Mouse (Mus musculus): ENCODE measurements around the gene Ppara.

The Ppara gene

DNA sequence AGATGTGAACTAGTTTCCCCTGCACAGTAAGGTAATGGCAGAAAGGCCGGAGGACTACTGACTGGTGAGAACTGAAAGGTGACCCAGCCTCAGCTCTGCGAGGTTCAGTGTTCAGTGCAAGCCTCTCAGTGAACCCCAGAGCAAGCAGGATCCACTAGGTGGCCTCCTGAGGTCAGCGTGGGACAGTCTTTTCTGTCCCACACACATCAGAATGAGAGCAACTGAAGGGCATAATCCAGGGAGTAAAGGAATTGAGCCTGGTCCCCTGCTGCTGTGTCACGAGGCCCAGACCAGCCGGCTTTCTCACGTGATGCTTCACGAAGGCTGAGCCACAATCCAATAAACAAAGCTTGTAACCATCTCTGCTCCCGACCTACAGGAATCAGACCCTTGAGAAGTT, 73.7 kb downstream of the Ppara start:
- peak; percentile 25 to 51 for DNase-seq

DNA sequence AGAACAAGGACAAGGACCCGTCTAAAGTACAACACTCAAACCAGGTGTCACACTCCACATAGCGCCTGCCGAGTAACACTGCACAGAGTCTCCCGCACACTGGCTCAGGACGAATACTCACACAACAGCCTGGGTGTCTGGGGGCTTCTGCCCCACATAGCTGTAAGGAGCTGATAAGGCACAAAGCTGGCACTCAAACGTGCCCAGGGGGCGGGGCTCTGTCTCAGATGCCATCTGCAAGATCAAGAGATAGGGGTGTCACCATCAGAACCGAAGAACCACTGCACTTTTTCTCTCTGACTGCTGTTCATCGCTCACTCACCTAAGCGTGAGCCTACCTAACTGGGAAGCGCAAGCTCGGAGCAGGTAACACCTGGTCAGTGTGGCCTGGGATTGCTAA, 74.3 kb downstream of the Ppara start:
- peak in 1 of 2 experiments; percentile 15 for DNase-seq

DNA sequence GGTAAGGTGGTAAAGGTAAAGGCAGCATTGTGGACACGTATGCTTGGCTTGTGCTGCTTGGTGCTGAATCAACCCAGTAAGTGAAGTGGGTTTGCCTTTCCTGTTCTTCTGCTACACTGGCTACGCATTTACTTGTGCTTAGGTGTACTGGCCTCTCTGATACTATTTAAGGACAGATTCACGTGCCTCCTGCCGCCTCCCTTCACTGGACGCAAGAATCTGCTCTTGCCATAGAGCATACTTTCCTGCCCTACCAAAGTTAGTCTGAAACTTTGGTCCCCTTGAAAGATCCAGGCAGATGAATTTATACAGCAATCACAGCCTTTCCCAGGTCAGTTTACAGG, 75.7 kb downstream of the Ppara start:
- no peak for DNase-seq

DNA sequence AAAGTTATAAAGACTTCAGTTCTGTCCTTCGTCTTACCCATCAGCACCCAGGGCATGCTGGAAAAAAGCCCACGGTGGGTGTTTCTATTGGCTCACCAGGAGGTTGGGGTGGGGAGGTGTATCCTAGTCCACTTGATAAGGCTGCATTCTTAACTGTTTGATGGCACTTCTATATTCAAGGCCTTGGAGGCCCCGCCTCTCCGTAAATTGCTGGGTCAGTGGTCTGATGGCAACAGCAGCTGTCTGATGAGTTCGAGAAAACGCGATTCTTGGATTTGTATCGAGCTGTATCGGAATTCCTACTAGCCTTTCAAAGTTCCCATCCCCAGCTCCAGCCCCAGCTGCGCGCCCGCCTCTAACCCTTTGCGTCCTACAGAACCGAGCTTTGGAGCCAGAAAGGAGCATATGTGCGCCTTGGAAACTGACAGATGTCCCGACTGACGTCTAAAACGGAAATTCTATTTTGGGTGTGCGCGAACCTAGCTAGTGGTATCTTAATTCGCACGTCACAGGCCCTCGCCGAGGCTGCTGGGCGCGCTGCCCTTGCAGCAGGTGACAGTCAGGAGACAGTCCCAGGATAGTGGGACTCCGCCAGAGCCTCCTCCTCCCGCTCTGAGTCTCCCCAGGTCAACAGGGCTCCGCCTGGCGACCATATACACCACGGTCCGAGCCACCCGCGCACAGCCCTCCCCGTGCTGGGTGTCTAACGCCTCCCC, 76.2 kb downstream of the Ppara start:
- DNase-seq, result peak; percentile 50 to 79

DNA sequence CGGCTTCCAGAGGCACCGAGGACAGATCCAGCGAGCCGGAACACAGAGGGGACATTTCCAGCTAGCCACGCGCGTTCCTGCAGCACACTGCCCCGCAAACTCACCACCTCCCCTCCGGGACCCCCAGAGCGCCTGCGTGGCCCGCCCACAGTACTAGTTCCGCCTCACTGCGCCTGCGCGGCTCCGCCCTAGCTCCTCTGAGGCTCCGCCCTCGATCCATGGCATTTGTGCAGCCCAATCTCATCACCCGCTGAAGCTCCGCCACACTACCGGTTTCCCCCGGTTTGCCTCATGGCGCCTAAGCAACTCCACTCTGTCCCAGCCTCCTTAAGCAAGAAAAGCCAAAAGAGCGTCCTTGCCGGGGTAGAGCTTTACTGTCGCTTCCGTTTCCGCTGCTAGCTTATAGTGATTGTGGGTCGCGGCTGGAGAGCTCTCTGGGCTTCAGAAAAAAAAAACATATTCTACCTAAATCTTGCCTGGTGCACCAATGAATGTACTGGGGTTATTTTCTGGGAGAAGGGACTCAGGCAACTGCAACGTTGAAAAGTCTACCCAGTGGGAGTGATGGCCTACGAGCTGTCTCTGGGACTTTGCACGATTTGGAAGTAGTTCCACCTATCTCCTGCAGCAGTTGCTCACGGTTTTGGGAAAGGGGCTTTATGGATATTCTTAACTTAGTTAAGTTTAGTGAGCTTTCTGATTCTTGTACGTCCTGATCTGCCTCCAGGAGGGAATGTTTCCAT, 76.9 kb downstream of the Ppara start, which contains the start of gene Cdpf1:
TSS of gene Cdpf1 (minus strand) at position 163 of the 743 bp plus-strand sequence.
- DNase-seq, result peak; percentile 98 to 100

DNA sequence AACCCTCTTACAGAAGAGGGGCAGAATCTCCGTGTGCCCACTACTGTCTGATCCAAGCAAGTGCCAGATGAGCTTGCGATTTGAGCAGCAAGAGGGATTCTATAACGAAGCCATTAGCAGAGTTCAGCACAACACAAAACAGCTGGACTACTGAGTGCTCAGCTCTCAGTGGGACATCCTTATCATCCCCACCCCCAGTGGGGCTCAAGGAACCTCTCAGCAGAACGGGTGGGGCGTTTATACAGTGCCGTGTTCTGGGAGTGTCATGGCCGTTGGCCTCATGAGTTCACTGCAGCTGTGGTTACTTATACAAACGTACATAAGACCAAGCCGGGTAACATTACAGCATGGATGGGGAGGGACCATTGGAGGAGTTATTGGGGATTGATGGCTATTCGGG, 78.6 kb downstream of the Ppara start:
- no peak for DNase-seq

DNA sequence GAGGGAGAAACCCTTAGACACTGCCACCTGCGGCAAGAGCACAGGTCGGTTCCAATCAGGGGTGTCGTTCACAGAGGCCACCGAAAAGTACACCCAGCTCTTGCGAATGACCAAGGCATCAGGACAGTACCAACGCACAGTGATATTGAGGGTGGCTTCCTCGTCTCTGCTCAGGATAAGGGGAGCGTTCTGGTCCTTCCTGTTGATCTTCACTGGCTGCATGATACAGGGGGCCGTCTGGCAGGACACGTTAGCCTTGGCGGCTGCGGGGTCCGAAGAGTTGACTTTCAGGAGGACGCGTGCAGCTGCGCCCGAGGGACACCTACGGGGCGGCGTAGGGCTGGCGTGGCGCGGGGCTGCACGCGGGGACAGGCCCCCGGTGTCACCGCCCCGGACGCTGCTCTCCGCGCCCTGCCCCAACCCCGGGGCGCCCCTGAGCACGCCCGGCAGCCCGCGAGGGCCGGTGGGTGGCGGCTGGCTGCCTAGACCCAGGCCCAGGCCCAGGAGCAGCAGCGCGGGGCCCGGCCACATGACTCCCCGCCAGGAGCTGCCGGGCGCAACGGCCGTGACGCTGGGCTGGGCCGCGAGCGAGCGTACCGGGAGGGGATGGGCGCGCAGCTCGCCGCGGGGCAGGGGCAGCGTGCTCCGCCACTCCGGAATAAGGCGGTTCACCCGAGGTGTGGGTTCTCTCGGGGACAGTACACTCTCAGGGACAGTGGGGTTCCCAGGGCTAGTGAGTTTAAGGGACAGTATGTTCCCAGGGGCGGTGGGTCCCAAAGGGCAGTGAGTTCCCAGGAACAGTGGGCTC, 86.6 kb downstream of the Ppara start, which contains the start of gene Pkdrej:
TSS of gene Pkdrej (minus strand) at position 532 of the 808 bp plus-strand sequence.
- DNase-seq, result peak in 1 of 2 experiments; percentile 64

DNA sequence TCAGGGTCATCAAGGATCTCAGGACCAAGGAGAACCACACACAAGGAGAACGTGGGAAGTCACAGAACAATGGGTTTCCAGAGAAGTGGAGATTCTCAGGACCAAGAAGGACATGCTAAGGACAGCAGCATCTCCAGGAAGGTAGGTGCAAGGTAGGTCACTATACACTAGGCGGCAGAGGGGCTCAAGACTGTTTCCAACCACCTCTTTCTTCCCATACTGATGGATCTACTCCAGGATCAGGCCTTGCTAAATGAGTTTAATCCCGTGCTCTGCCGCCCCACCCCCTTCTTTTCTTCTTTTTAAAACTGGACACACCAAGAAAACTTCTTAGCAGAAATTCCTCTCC, 87.2 kb downstream of the Ppara start:
- no peak for DNase-seq

DNA sequence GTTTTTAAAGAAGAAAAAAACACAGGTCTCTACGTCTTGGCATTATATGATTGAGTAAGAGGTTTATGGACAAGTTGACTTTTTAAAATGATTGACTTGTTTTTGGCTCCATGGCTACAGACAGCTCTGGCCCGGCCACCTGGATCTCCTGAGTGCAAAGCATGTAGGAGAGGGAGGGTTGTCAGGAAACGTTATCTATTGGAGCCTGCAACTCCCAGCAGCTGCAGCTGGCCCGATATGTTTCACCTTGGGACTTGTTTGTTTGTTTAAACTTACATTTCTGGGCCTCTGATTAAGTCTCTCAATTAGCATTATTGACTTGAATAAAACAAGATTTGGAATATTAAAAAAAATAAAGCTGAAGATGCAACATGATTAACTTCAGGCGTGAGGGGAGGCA, 91.9 kb downstream of the Ppara start:
- no peak for DNase-seq

DNA sequence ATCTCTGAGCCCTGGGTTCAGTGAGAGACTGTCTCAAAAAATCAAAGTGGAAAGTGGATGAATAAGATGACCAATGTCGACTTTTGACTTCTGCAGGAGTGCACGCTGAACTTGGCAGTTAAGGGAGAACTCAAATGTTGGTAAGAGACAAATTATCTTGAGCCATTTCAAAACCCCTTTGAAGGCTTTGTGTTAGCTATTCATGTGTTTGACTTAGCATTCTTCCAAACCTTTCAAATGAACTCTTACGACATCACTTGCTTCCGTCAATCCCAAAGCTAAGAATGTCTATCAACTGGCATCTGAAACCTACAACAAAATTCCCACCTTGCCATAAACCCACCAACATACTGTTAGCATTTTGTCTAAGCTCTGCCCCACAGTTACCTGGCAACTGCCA, 93.3 kb downstream of the Ppara start:
- DNase-seq, result no peak

DNA sequence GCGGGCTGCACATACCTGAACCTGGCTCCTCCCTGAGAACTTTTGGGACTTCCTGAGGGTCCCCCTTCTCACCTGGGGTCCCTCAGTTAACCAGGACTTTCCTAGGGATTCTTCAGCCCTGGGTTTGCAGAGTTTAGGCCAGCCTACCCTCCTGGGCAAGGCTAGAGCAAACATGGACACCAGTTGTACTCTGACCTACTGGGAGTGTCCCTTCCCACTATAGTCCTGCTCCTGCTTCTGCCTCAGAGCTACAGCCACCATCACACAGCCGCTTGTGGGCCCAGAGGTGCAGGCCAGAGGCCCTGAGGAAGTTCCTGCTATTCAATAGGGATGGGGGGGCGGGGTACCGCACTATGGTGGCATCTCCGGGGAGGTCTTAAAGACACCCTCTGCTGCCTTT, 94.7 kb downstream of the Ppara start:
- DNase-seq, result no peak

DNA sequence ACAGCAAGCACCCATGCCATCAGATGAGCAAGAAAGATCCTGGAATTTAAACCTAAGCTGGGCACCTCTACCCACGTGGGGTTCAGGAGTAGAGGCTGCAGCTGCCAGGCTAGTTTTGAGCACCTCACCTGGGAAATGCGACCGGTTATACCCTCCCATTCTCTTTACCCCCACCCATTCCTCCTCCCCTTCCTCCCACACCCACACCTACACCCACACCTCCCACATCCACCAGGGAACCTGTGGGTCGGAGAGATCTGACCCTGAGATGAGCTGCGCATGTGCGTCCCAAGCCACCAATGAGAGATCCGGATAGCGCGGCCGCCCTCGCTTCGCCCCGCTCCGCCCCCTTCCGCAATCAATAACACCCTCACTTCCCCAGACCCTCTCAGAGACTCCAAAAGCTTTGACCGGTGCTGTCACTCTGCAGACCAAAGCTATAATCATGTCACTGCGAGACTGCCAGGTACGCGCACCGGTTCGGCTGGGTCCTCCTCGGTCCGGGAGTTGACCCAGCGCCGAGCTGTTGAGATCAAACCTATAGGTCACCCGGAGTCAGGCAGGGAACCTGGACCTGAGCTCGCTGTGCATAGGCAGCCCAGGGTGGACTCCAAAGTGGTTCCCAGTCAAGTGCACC, 97.3 kb downstream of the Ppara start, which contains the start of gene Ttc38:
TSS of gene Ttc38 (plus strand) at position 353 of the 637 bp plus-strand sequence.
- DNase-seq, result peak; percentile 93 to 95

DNA sequence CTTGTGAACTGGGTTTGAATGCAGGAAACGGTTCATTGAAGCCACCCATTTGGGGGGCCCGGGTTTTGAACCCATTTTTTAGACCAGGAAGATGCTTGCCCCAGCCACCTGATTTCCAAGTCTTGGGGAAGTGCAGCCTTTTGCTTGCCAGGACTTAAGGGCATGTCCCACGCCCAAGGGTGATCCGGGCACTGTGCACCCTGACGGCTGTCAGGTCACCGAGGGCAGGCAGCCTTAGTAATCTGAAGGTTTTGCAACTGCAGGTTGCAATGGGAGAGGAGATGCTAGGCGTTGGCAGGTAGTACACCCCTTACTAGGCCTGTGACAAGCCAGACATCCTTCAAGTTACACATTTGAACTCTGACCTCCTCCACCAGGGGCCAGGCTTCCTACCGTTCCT, 97.8 kb downstream of the Ppara start:
- peak in 1 of 2 experiments; percentile 26 for DNase-seq

DNA sequence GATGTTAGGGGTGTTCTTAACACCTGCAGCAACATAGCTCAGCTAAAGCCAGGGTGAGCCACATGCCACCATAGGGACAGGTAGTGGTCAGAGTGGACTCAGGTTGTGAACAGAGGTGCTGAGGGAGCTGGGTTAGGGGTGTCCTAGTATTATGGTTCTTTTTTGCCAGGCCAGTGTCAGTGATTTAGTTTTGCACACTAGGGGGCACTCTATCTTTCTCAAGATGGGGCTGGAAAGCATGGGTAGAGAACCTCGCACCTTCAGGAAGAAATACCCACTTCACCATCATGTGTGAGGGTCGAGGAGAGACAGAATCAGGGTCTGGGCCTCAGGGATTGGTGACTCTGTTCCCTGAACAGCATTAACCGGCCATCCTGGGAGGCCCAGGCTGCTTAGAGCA, 100.6 kb downstream of the Ppara start:
- DNase-seq, result peak; percentile 17 to 26

DNA sequence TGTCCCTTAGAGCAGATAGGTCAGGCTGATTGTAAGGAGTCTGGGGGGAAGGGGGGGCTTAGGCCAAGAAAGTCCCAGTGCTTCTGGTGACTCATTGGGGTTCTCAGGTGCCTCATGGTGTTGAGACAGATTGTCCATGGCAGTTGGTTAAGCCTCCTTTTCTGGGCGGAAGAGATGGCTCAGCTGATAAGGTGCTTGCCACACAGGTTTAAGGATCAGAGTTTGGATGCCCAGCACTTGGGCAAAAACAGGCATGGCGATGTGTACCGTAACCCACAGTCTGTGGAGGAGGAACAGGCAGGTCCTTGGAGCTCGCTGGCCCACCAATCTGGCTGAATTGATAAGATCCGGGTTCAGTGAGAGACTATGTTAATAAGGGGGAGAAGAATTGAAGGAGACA, 102.1 kb downstream of the Ppara start:
- no peak for DNase-seq

DNA sequence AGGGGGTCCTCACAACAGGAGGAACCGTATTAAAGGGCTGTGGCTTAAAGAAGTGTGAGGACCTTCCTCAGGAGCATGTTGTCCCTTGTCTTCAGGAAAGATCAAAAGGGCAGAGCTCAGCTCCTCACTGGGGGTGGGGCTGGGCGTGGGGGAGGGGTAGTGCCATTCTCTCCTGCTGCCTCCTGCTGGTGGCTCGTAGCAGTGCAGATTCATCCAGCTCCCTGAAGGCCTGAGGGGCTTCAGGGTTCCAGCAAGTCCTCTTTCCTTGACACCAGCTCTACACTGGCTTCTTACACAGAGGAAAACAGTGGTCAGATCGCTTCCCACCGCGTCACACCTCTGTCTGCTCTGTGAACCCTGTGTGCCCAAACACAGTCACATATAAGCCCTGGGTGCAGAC, 106.2 kb downstream of the Ppara start:
- DNase-seq, result peak in 1 of 2 experiments; percentile 67

DNA sequence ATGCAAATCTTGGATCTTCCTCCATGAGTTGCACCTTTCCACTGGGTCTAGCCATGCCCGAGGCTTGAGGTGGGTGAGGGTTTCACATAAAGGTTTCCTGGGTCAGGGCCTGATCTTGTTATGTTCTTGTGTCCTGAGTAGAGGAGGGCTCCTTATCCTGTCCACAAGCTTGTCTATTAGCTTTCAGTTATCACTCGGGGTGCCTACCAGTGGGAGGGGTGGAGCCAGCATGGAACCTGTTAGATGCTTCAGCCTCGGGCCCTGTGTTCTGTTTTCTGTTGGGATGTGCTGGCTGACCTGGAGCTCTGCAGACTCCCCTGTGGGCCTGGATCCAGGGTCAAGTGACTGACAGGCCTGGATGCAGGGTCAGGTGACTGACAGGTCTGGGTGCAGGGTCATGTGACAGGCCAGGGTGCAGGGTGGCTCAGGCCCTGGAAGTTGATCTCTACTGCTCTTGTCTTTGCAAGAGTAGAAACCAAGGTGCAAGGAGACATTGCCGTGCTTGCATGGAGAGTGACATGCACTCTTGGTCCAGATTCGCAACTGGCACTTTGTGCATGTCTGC, 107.1 kb downstream of the Ppara start:
- peak; percentile 75 to 80 for DNase-seq

DNA sequence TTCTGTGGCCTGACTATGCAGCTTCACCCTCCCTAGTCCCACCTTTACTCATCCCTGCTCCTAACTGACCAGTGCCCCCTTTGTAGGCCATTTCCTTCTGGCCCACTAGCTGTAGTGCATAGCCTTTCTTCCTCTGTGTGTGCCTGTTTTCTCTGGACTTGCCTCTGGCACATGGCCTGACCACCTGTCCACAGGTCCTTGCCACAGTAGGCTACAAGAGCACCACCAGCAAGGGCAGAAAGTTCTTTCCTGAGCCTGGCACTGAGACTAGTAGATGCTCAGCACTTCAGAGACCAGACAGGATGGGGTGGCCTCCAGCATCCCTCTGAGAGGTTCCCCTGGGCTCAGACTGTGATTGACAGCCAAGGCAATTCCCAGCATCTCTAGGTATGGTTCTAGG, 110.3 kb downstream of the Ppara start:
- DNase-seq, result no peak

DNA sequence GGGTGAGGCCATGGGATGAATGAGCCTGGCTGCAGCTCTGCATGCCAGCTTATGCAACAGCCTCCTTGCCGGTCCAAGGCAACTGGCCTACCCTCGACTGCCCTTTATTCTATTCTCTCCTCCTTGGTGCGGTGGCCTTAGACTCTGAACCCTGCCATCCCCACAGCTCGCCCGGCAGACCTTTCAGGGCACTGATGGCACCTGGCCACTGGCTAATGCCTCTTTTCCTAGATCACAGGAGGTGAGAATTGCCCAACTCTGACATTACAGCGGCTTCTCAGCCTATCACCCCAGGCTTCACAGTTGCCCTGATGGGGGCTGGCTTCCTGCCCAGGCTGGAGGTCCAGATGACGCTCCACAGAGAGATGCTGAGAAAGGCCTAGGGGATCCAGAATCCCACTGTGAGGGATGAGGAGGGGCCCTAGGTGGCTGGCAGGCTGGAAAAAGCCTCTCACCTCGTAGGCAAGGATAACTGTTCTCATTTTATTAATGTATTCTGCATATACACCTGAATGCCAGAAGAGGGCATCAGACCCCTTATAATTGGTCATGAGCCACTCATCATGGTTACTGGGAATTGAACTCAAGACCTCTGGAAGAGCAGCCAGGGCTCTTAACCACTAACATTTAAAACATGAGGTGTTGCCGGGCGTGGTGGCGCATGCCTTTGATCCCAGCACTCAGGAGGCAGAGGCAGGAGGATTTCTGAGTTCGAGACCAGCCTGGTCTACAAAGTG, 117.0 kb downstream of the Ppara start:
- DNase-seq, result peak; percentile 61 to 73
